Mouse (Mus musculus) neural tube, embryonic 11.5 days (tissue): Measurements from ENCODE around the gene Krt28. TPM values are rescaled to one million over a fixed set of nuclear protein-coding genes. Genes with fewer than 3 reads are reported as not detected.

ENCODE experiments used
- ATAC-seq: fragments of 200-750 bp; cut with Nextera tagmentation; 2 replicates; pipeline ENCODE4 v1.8.0; 2017; ENCODE audit warnings: moderate number of reproducible peaks, mild to moderate bottlenecking, moderate TSS enrichment, moderate library complexity; ENCODE audit not compliant: insufficient read depth, low FRiP score, low TSS enrichment
- DNase-seq: peaks from one replicate; pipeline ENCODE4 v3.0.0-alpha.2; 2015; ENCODE audit warnings: low spot score
- H3K27ac ChIP-seq: fragments of 300-500 bp; sonication (generic); 2 replicates; pipeline ENCODE4 v1.5.1; 2014; ENCODE audit warnings: low read depth, mild to moderate bottlenecking, low read length
- H3K27me3 ChIP-seq: fragments of 300-500 bp; sonication (generic); 2 replicates; pipeline ENCODE4 v1.6.1; 2014; ENCODE audit warnings: mild to moderate bottlenecking, low read length, mixed read lengths; ENCODE audit not compliant: control insufficient read depth, insufficient read depth
- H3K36me3 ChIP-seq: fragments of 300-500 bp; sonication (generic); 2 replicates; pipeline ENCODE4 v1.6.1; 2014; ENCODE audit warnings: mild to moderate bottlenecking, low read length, moderate library complexity, mixed read lengths; ENCODE audit not compliant: control insufficient read depth, insufficient read depth
- H3K4me1 ChIP-seq: fragments of 300-500 bp; sonication (generic); 2 replicates; pipeline ENCODE4 v1.6.1; 2014; ENCODE audit warnings: low read length, mixed read lengths; ENCODE audit not compliant: control insufficient read depth, insufficient read depth
- H3K4me2 ChIP-seq: fragments of 300-500 bp; sonication (generic); 2 replicates; pipeline ENCODE4 v1.6.1; 2014; ENCODE audit warnings: low read depth, mild to moderate bottlenecking, moderate library complexity
- H3K4me3 ChIP-seq: fragments of 300-500 bp; sonication (generic); 2 replicates; pipeline ENCODE4 v1.5.1; 2014; ENCODE audit warnings: low read depth, low read length
- H3K9ac ChIP-seq: fragments of 300-500 bp; sonication (generic); 2 replicates; pipeline ENCODE4 v1.6.1; 2014; ENCODE audit warnings: mild to moderate bottlenecking, low read length
- H3K9me3 ChIP-seq: fragments of 300-500 bp; sonication (generic); 2 replicates; pipeline ENCODE4 v1.6.1; 2016; ENCODE audit warnings: low read length; ENCODE audit not compliant: control insufficient read depth
- WGBS: fragments of 180-500 bp; shearing (Covaris S2); extraction: QIAGEN DNeasy Blood & Tissue Kit; methylation state at CpG from one replicate; pipeline ENCODE4 v1.1.7; 2014; 5-methylcytosine and 5-hydroxymethylcytosine counted together
- polyA plus RNA-seq: library from polyadenylated mRNA; unstranded; fragments of >200 nt; fragmentation: Nextera tagmentation; extraction: Ambion mirVana; gene quantifications from 2 replicates; pipeline ENCODE4 v1.2.1, GENCODE M21; 2014

Gene Krt28
- polyA plus RNA-seq, 1 experiment from 2014 or later, result 0.19 TPM

GRCm38 (mm10) chr11:99385813-99386721 is 11.4 kb upstream of the Krt28 start:
- H3K9ac ChIP-seq, result peak overlapping the region; percentile 80
- H3K4me2 ChIP-seq, result peak overlapping the region; percentile 66
- peaks cover 6% of the 10 kb centered on the region; the same call in 1 of the 2 replicates for H3K4me1 ChIP-seq
- WGBS, result 1% methylated on average over 71 of the region's 71 CpGs
- H3K36me3 ChIP-seq, result no peaks in the 10 kb centered on the region
- H3K9me3 ChIP-seq, result no peaks in the 10 kb centered on the region
- ATAC-seq (peak; percentile 77), DNase-seq (peak; percentile 91)
- H3K27me3 ChIP-seq, result no peaks in the 10 kb centered on the region
- H3K4me3 ChIP-seq, result peak overlapping the region; percentile 59
- peak overlapping the region; percentile 94 for H3K27ac ChIP-seq

- H3K27ac ChIP-seq, result no peak overlapping the region
- no peak for ATAC-seq
- 20% methylated on average over 5 of the region's 5 CpGs for WGBS
These were observed 4.9 kb upstream of the Krt28 start for GRCm38 (mm10) chr11:99379568-99379967.

GRCm38 (mm10) chr11:99369853-99370451 is 4.8 kb downstream of the Krt28 start:
- DNase-seq (no peak), ATAC-seq (no peak)
- H3K27me3 ChIP-seq, result no peaks in the 10 kb centered on the region
- H3K4me3 ChIP-seq, result no peak overlapping the region
- no peak overlapping the region for H3K4me2 ChIP-seq
- 84% methylated on average over 8 of the region's 8 CpGs for WGBS
- no peaks in the 10 kb centered on the region for H3K9me3 ChIP-seq
- no peaks in the 10 kb centered on the region for H3K4me1 ChIP-seq
- no peak overlapping the region for H3K9ac ChIP-seq
- no peak overlapping the region for H3K27ac ChIP-seq
- H3K36me3 ChIP-seq, result no peaks in the 10 kb centered on the region

More at GRCm38 (mm10) chr11:99379568-99379967, 4.9 kb upstream of the Krt28 start:
- DNase-seq, result peak; percentile 70
- Histone ChIP-seq H3K9ac (no peak overlapping the region), H3K9me3 (no peaks in the 10 kb centered on the region), H3K4me1 (no peaks in the 10 kb centered on the region), H3K4me2 (no peak overlapping the region), H3K4me3 (no peak overlapping the region), H3K36me3 (no peaks in the 10 kb centered on the region), H3K27me3 (no peaks in the 10 kb centered on the region)

GRCm38 (mm10) chr11:99369229-99369628 is 5.5 kb downstream of the Krt28 start:
- no peak overlapping the region for H3K4me2 ChIP-seq
- DNase-seq, result peak; percentile 12
- no peaks in the 10 kb centered on the region for H3K36me3 ChIP-seq
- 18% methylated on average over 3 of the region's 3 CpGs for WGBS
- no peaks in the 10 kb centered on the region for H3K27me3 ChIP-seq
- H3K4me1 ChIP-seq, result no peaks in the 10 kb centered on the region
- no peaks in the 10 kb centered on the region for H3K9me3 ChIP-seq
- no peak overlapping the region for H3K9ac ChIP-seq
- ATAC-seq, result no peak
- no peak overlapping the region for H3K4me3 ChIP-seq
- no peak overlapping the region for H3K27ac ChIP-seq

- no peak overlapping the region for H3K4me3 ChIP-seq
- no peak overlapping the region for H3K27ac ChIP-seq
- no peaks in the 10 kb centered on the region for H3K27me3 ChIP-seq
- no peak overlapping the region for H3K9ac ChIP-seq
- no peaks in the 10 kb centered on the region for H3K9me3 ChIP-seq
- H3K4me2 ChIP-seq, result no peak overlapping the region
- no peaks in the 10 kb centered on the region for H3K4me1 ChIP-seq
- H3K36me3 ChIP-seq, result no peaks in the 10 kb centered on the region
- peak; percentile 23 for DNase-seq
- ATAC-seq, result no peak
- 50% methylated on average over 10 of the region's 10 CpGs for WGBS
These were observed 7.9 kb downstream of the Krt28 start for GRCm38 (mm10) chr11:99366791-99367190.

GRCm38 (mm10) chr11:99364412-99364811 is 10.3 kb downstream of the Krt28 start:
- no peaks in the 10 kb centered on the region for H3K9me3 ChIP-seq
- no peaks in the 10 kb centered on the region for H3K36me3 ChIP-seq
- WGBS, result 28% methylated on average over 9 of the region's 9 CpGs
- no peak for ATAC-seq
- DNase-seq, result peak; percentile 47
- no peaks in the 10 kb centered on the region for H3K27me3 ChIP-seq
- no peak overlapping the region for H3K9ac ChIP-seq
- no peak overlapping the region for H3K4me2 ChIP-seq
- no peak overlapping the region for H3K4me3 ChIP-seq
- no peak overlapping the region for H3K27ac ChIP-seq
- no peaks in the 10 kb centered on the region for H3K4me1 ChIP-seq

- WGBS, result 83% methylated on average over 8 of the region's 8 CpGs
- no peaks in the 10 kb centered on the region for H3K27me3 ChIP-seq
- H3K9ac ChIP-seq, result no peak overlapping the region
- no peaks in the 10 kb centered on the region for H3K9me3 ChIP-seq
- DNase-seq (no peak), ATAC-seq (no peak)
- no peak overlapping the region for H3K4me2 ChIP-seq
- no peak overlapping the region for H3K4me3 ChIP-seq
- H3K4me1 ChIP-seq, result no peaks in the 10 kb centered on the region
- no peak overlapping the region for H3K27ac ChIP-seq
- no peaks in the 10 kb centered on the region for H3K36me3 ChIP-seq
These were observed 13.3 kb downstream of the Krt28 start for GRCm38 (mm10) chr11:99361423-99361822.

- Histone ChIP-seq H3K36me3 (no peaks in the 10 kb centered on the region), H3K4me2 (no peak within 1 kb of the TSS), H3K9ac (no peak within 1 kb of the TSS), H3K4me1 (no peaks in the 10 kb centered on the region), H3K27ac (no peak within 1 kb of the TSS), H3K4me3 (no peak within 1 kb of the TSS), H3K9me3 (no peaks in the 10 kb centered on the region), H3K27me3 (no peaks in the 10 kb centered on the region)
- WGBS, result 80% methylated on average over 12 of the region's 12 CpGs
- DNase-seq, result no peak
- no peak for ATAC-seq
These were observed 23.7 kb downstream of the Krt28 start, which contains the start of gene Krt27 for GRCm38 (mm10) chr11:99351004-99351403. Gene Krt27 (minus strand): TSS chr11:99351104.
